ENCODE assay signal across 8 mouse cellular contexts in genomic region chr14:49172582-49172988, GRCm38 (mm10). TPM values are rescaled to one million over a fixed set of nuclear protein-coding genes. Genes with fewer than 3 reads are reported as not detected.
A peak's percentile ranks its signal among the peaks of the same experiment; 100 is the strongest.
DNase-seq lines count a peak whose midpoint lies in the region; ATAC-seq lines count a peak whose summit lies in the region.

No protein-coding gene starts in this region.

- under 1% methylated on average over 40 of the region's 46 CpGs for WGBS in forebrain, embryonic 14.5 days
- under 1% methylated on average over 46 of the region's 46 CpGs for WGBS in hindbrain, embryonic 13.5 days

- H3K27ac ChIP-seq in forebrain, embryonic 14.5 days (ENCODE audit: low read depth, low read length), result peak overlapping the region; percentile 82
- H3K27ac ChIP-seq in hindbrain, embryonic 13.5 days, result peak overlapping the region; percentile 92

- no peaks in the 10 kb centered on the region for H3K9me3 ChIP-seq in forebrain, embryonic 14.5 days (replicated peaks; ENCODE audit: control insufficient read depth, low read length)
- no peaks in the 10 kb centered on the region for H3K9me3 ChIP-seq in hindbrain, embryonic 13.5 days

- peak overlapping the region; percentile 96 for H3K9ac ChIP-seq in forebrain, embryonic 14.5 days (ENCODE audit: low read length)
- peak overlapping the region; percentile 97 for H3K9ac ChIP-seq in hindbrain, embryonic 13.5 days

- H3K4me1 ChIP-seq in forebrain, embryonic 14.5 days (ENCODE audit: control insufficient read depth, insufficient read depth, low read length), result peaks cover 18% of the 10 kb centered on the region
- peaks cover 26% of the 10 kb centered on the region for H3K4me1 ChIP-seq in hindbrain, embryonic 13.5 days (replicated peaks)

- H3K36me3 ChIP-seq in forebrain, embryonic 14.5 days (ENCODE audit: control insufficient read depth, insufficient read depth, low read length), result 0 out of 2 replicates have a peak, but pooled peaks cover 3% of the 10 kb centered on the region
- 0 out of 2 replicates have a peak, but pooled peaks cover 2% of the 10 kb centered on the region for H3K36me3 ChIP-seq in hindbrain, embryonic 13.5 days

- H3K4me3 ChIP-seq in forebrain, embryonic 14.5 days (ENCODE audit: low read depth, low read length), result peak overlapping the region; percentile 97
- H3K4me3 ChIP-seq in hindbrain, embryonic 13.5 days, result peak overlapping the region; percentile 98

- ATAC-seq in forebrain, embryonic 14.5 days, result peak; percentile 85
- ATAC-seq in hindbrain, embryonic 13.5 days (ENCODE audit: low FRiP score), result peak; percentile 86

- no peaks in the 10 kb centered on the region for H3K27me3 ChIP-seq in forebrain, embryonic 14.5 days (replicated peaks; ENCODE audit: control insufficient read depth, insufficient read depth, low read length)
- no peaks in the 10 kb centered on the region for H3K27me3 ChIP-seq in hindbrain, embryonic 13.5 days

- peak overlapping the region; percentile 78 for H3K4me2 ChIP-seq in forebrain, embryonic 14.5 days (ENCODE audit: low read length)
- H3K4me2 ChIP-seq in hindbrain, embryonic 13.5 days, result peak overlapping the region; percentile 81

- peak; percentile 59 for DNase-seq in MN1 (ENCODE audit: low spot score)
- DNase-seq in cerebellum, adult 11 months, result peak; percentile 35
- DNase-seq in forebrain, embryonic 14.5 days (ENCODE audit: low spot score), result peak; percentile 57
- peak; percentile 29 for DNase-seq in left cerebral cortex, adult 11 months (ENCODE audit: low spot score)
- DNase-seq in lung, postnatal 25 days (ENCODE audit: low spot score), result peak; percentile 33
- peak; percentile 63 for DNase-seq in ovary, postnatal 36 days (ENCODE audit: low spot score)
- peak; percentile 65 to 74 for DNase-seq in thymus, postnatal 36 days

RNA-seq across cellular contexts. Expression of gene Naa30, which starts 0.6 kb away (rescaled TPM):
- polyA plus RNA-seq in forebrain, embryonic 14.5 days (2014; fragmentation: Nextera tagmentation; extraction: Ambion mirVana), result 15.0 and 15.4 TPM in 2 replicates
- polyA plus RNA-seq in hindbrain, embryonic 13.5 days (2015; fragmentation: Nextera tagmentation; extraction: Ambion mirVana), result 13.0 and 13.8 TPM in 2 replicates

Comparison
In these comparisons a context has a peak if more than half of its experiments do, and no peak if none do; other contexts are left out.
1. Peak in every context shown above with its lines: DNase-seq, ATAC-seq, H3K4me3 ChIP-seq and H3K27ac ChIP-seq.